Mouse (Mus musculus): Measurements from ENCODE around the gene Lhfpl3.
A peak's percentile ranks its signal among the peaks of the same experiment; 100 is the strongest.
"Not testable (repeated sequence)": the region's sequence is repeated elsewhere in the genome, so short reads cannot be mapped to it uniquely, and the experiment has no call there.

The Lhfpl3 gene

DNA sequence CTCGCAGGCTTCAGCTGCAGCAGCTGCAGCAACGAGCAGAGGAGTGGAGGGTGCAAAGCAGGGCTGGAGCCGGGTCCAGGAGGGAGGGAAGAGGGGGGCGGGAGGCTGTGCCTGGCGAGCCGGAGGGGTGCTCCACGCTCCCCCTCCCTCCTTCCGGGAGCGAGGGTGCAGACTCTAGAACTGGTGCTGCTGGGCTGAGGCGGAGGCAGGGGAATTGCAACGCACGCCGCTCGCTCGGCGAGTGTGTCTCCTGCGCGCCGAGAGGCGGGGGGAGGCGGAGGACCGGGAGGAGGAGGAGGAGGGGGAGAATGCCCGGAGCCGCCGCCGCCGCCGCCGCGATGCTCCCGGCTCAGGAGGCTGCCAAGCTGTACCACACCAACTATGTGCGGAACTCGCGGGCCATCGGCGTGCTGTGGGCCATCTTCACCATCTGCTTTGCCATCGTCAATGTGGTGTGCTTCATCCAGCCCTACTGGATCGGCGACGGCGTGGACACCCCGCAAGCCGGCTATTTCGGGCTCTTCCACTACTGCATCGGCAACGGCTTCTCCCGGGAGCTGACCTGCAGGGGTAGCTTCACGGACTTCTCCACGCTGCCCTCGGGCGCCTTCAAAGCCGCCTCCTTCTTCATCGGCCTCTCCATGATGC is at the start of gene Lhfpl3:
Gene Lhfpl3, plus strand, starts transcription at position 175 of the 648 bp plus-strand sequence.
- DNase-seq = no peak

GRCm38 (mm10) chr5:22706271-22706670 is 39.6 kb upstream of the Lhfpl3 start:
- DNase-seq = not testable (repeated sequence)

DNA sequence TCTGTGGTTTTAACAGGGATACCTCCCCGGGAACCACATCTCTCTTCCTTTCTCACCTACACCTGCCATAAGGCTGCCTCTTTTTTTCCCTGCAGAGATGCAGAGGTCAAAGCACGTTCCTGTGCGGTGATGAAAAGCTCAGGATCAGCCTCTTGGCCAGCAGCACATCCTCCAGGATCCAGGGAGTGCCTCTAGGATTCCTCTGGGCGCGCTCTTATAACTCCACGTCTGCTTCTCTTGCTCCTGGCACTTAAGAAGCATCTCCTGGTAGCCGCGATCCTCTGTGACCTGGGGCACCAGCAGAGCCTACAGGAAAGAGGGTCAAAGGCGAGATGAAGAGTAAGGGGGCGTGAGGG is 352 bp upstream of the Lhfpl3 start:
- no peak for DNase-seq

DNA sequence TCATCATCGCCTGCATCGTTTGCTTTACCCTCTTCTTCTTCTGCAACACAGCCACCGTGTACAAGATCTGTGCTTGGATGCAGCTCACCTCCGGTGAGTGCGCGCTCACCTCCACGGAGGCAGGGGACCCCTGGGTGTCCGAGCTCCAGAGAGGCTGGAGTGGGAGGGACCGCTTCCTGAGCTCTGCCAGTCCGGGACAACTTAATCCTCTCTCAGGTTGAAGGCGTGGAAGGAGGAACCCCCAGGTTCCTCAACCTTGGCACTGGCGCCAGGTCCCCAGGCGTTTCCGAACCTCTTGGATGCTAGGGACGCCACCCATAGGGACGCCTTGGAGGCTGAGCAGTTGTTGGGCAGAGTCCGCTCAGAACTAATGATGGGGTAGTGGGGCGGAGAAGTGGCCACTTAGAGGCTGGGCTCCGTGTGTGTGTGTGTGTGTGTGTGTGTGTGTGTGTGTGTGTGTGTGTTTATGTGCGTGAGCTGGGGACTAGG is 718 bp downstream of the Lhfpl3 start:
- no peak for DNase-seq

DNA sequence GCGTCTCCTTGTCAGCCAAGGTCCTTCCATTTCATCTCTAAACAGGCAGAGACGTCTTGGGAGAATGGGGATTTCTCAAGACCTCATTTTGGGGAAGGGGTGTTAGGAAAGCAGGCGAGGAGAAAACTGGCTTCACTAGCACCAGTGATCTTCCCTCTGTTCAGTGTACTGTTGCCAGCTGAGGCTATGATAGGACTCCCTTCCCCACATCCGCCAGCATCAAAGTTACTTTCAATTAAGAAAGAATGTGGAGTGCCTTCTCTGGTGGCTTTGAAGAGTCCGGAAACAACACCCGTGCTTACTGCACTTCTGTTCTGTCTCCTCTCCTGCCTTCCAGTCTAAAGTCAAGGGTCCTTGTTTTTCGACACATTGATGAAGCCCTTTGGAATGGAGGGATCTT is 1.4 kb downstream of the Lhfpl3 start:
- no peak for DNase-seq

DNA sequence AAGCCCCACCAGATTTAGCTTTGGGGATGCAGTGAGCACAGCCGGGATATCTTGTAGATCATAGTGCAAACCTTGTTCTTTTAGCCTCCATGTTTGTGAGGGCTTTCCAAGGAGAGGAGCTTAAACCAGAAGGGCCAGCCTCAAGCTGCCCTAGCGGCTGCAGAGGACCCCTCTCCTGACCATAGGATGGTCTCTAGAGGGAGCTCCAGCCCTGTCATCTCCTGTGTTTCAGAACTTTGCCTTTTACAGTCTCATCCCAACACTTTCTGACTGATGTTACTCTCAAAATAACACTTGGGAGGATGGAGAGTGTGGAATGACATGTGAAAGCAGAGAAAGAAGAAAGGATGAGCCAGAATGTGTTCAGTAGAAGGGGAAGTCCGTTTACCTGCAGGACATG is 11.4 kb downstream of the Lhfpl3 start:
- no peak for DNase-seq

DNA sequence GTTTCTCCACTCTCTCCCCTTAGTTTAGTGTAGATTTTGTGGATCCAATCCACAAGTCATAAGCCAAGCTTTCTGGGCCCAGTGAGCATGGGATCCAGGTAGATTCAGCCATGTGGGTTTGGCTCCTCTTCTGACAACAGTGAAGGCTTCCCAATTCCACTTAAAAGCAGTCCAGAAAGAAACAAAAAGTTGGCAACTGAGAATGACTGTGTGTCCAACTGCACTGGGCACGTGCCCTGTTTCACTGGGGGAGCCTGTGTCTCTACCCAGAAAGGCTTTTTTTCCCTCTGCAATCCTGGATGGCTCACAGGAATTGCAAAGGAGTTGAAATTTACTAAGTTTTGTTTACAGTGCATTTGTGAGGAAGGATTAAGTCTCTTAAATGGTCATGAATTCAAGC is 24.9 kb downstream of the Lhfpl3 start:
- DNase-seq = no peak

DNA sequence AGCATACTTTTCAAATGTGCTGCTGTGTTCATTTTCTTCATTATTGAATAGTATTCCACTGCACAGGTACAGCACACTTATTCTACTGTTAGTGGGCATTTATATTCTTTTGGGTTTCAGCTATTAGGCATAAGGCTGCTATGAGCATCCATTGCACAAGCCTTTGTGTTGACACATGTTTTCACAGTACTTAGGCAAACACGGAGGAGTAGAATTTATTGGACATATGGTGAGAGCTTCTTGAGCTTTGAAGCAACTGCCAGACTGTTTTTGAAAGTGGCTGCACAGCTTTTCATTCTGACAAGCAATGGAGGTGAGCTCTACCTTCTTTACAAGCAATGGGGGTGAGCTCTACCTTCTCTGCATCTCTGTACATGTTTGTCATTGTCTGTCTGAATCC is 49.5 kb downstream of the Lhfpl3 start:
- no peak for DNase-seq

DNA sequence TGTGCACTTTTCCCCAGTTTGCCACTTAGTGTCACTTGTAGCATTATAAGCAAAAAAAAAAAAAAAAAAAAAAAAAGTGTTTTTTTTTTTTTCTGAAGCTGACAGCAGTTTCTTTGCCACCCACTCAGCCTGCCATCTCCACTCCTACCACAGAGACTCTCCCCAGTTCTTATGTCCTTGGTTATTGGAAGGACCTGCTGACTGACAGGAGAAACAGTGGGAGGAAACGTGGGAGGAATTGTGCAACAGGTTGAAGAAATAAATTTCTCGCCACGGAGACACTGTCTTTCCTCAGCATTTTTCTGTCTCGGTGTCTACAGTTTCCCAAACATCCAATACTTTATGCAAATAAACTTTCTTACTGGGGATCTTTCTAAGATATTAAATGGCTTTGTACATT is 67.6 kb downstream of the Lhfpl3 start:
- DNase-seq = no peak

GRCm38 (mm10) chr5:22829822-22830450 is 84.1 kb downstream of the Lhfpl3 start:
- no peak for DNase-seq

GRCm38 (mm10) chr5:22851572-22851971 is 105.7 kb downstream of the Lhfpl3 start:
- DNase-seq = peak; percentile 30 to 52

GRCm38 (mm10) chr5:22853503-22853902 is 107.6 kb downstream of the Lhfpl3 start:
- no peak for DNase-seq

DNA sequence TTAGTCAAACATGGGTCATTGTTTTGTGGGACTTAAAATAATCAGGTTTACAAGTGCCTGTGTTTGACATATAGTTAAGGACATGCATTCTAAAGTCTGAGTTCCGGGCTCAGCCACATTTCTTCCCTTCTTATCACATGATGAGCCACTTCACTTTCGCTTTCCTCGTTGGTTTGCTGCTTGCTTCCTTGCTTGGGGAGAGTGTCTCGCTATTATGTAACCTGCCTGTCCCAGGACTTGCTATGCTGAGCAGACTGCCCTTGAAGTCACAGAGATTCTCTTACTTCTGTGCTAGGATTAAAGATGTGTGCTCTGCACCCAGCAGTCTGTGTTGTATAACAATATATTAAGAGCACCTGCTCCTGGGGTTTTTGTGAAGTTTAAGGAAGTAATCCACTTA is 110.6 kb downstream of the Lhfpl3 start:
- peak in 1 of 2 experiments; percentile 9 for DNase-seq

- peak in 1 of 2 experiments; percentile 2 for DNase-seq
Observed at GRCm38 (mm10) chr5:22861399-22861798, 115.5 kb downstream of the Lhfpl3 start.

DNA sequence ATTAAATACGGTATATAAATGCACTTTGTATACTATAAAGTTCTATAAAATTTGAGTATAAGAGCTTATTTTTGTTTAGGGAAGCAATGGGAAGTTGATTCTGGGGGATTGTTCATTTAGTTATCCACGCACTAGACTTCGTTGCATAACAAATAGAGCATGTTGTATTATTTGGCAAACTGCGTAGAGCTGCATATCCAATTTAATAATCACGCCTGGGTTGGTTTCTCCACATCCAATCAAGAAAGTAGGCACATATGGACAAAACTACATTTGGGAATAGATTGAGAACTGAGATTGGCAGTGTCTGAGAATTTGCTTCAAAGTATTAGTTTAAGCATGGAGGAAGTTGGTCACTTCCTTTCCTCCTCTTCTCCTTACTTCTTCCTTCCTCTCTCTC is 123.2 kb downstream of the Lhfpl3 start:
- DNase-seq = no peak

DNA sequence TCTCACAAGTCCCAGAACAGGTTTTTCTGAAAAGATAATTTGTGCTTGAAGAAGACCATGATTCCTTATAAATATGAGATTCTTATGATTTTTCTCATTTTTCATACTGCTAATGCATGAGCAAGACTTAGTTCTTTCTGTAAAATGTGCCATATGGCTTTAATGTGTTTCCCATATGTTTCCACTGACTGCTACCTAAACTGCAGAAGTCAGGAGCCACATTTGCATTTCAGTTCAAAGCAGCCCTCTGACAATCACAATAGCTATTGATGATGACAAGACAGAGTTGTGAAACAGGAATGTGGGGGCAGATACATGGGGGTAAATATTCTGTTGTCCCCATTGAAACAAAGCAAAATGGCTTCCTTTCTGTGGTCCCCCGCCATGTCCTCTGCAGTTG is 126.6 kb downstream of the Lhfpl3 start:
- DNase-seq = no peak

DNA sequence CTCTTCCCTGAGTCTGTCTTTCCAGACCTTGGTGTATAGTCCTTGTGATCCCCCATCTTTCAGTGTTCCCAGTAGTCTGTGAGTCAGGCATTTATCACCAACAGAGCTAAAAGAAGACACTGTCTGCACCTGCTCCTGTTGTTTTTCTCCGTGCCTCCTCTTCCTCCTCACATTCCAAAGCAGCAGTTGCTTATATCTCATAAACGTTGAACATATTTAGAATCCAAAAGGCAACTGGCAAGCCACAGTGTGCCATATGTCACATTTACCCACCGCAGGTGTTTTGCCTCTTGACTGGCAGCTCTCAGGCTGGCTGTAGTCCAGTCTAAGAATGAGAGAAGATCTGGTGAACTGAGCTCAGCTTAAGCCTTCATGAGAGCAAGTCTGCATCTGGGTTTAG is 142.5 kb downstream of the Lhfpl3 start:
- no peak for DNase-seq

- DNase-seq = peak in 1 of 2 experiments; percentile 17
Observed at GRCm38 (mm10) chr5:22889481-22889880, 143.6 kb downstream of the Lhfpl3 start.

GRCm38 (mm10) chr5:22897228-22897627 is 151.4 kb downstream of the Lhfpl3 start:
- no peak for DNase-seq

DNA sequence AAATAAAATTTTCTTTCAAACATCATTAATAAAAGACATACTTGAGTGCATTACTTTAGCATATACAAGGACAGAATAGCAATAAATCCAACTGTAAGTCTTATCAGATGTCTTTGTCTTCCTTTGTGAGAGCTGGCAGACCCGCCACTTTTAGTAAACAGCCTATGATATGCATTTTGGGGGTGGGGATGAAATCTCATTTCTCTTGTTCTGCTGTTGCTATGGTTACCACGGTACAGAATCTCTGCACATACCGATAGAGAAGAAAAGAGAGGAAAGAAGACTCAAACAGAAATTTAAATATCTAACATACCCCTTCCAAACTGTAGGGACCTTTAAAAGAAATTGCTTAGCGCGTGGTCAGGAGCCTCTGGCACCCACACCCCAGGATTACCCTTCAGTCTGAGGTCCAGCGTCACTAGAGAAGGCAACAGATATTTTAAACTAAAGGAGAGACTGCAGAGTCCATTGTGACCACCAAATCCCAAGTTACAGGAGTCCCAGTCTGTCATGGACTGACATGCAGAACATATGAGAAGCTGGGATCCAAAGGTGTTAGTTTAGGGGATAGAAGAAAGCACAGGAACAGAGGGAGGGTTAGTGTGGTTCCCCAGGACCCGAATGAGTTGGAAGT is 151.9 kb downstream of the Lhfpl3 start:
- no peak for DNase-seq

- no peak for DNase-seq
Observed at GRCm38 (mm10) chr5:22898593-22898992, 152.7 kb downstream of the Lhfpl3 start.

DNA sequence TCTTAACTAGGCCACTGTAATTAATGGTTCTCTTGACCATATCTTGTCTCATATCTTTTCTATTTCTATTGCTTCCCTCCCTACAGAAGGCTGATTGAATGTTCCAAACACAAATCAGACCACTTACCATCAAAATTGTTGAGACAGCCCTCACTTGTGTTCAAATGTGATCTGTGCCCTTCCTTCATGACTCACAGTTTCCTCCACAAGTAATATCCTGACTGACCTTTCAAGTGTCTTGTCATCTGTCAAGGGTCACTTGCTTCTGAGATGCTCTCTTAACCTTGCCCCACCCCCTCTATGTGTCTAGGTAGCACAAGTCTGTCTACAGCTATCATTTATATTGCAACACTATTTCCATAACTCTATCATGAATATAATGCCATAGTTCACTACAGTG is 154.1 kb downstream of the Lhfpl3 start:
- no peak for DNase-seq

DNA sequence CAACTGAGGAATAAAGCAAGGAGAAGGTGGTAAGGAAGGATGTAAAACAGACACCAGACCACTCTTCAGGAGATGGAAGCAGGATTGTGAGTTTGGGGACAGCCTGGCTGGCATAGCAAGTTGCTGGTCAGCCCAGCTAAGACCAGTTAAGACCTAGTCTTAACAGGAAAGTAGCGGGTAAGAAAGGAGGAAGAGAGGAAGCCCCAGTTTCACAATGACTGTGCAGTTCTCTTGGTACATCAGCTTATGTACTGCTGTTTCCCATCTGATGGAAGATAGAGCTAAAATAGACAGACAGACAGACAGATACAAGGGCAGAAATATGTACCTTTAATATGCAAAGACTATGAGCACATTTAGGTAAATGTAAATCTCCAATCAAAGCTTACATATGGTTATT is 171.3 kb downstream of the Lhfpl3 start:
- peak in 1 of 2 experiments; percentile 1 for DNase-seq

- no peak for DNase-seq
Observed at GRCm38 (mm10) chr5:22926171-22926570, 180.3 kb downstream of the Lhfpl3 start.

Data from lung, adult 18-20 months (tissue).